Mouse (Mus musculus): ENCODE data around the gene Gm17387.

Gene Gm17387

GRCm38 (mm10) chr7:141038090-141039032, 9.4 kb downstream of the Gm17387 start:
- H3K27me3 ChIP-seq (ENCODE audit: insufficient read depth, low read length): no peaks in the 10 kb centered on the region
- H3K4me1 ChIP-seq (replicated peaks; ENCODE audit: low read depth, low read length): peaks cover 61% of the 10 kb centered on the region
- H3K9me3 ChIP-seq (ENCODE audit: low read length): 0 out of 2 replicates have a peak, but pooled peaks cover 3% of the 10 kb centered on the region
- H3K4me3 ChIP-seq (replicated peaks; ENCODE audit: low read length): peak overlapping the region; percentile 47
- TF ChIP-seq NANOG (IDR thresholded peaks at IDR 0.05; ENCODE audit: borderline replicate concordance, low read length): no peak
- TF ChIP-seq CTCF (conservative IDR thresholded peaks at IDR 0.05; ENCODE audit: low read length): no peak
- no peak for TF ChIP-seq POU5F1 (IDR thresholded peaks at IDR 0.05; ENCODE audit: borderline replicate concordance, low read length)
- no peaks in the 10 kb centered on the region for H3K36me3 ChIP-seq (ENCODE audit: insufficient read depth, low read length)

- TF ChIP-seq CTCF (conservative IDR thresholded peaks at IDR 0.05; ENCODE audit: low read length) (no peak), NANOG (IDR thresholded peaks at IDR 0.05; ENCODE audit: borderline replicate concordance, low read length) (no peak), POU5F1 (IDR thresholded peaks at IDR 0.05; ENCODE audit: borderline replicate concordance, low read length) (no peak)
- Histone ChIP-seq H3K9me3 (ENCODE audit: low read length) (0 out of 2 replicates have a peak, but pooled peaks cover 3% of the 10 kb centered on the region), H3K36me3 (ENCODE audit: insufficient read depth, low read length) (no peaks in the 10 kb centered on the region), H3K4me1 (replicated peaks; ENCODE audit: low read depth, low read length) (peaks cover 57% of the 10 kb centered on the region), H3K27me3 (ENCODE audit: insufficient read depth, low read length) (no peaks in the 10 kb centered on the region), H3K4me3 (replicated peaks; ENCODE audit: low read length) (no peak overlapping the region)
These were observed 10.6 kb downstream of the Gm17387 start for GRCm38 (mm10) chr7:141039386-141040107.

GRCm38 (mm10) chr7:141040867-141041606, 12.1 kb downstream of the Gm17387 start:
- 0 out of 2 replicates have a peak, but pooled peaks cover 3% of the 10 kb centered on the region for H3K9me3 ChIP-seq (ENCODE audit: low read length)
- TF ChIP-seq NANOG (IDR thresholded peaks at IDR 0.05; ENCODE audit: borderline replicate concordance, low read length): no peak
- no peak for TF ChIP-seq POU5F1 (IDR thresholded peaks at IDR 0.05; ENCODE audit: borderline replicate concordance, low read length)
- TF ChIP-seq CTCF (conservative IDR thresholded peaks at IDR 0.05; ENCODE audit: low read length): no peak
- H3K4me1 ChIP-seq (replicated peaks; ENCODE audit: low read depth, low read length): peaks cover 68% of the 10 kb centered on the region
- H3K27me3 ChIP-seq (ENCODE audit: insufficient read depth, low read length): no peaks in the 10 kb centered on the region
- H3K4me3 ChIP-seq (replicated peaks; ENCODE audit: low read length): no peak overlapping the region
- H3K36me3 ChIP-seq (ENCODE audit: insufficient read depth, low read length): no peaks in the 10 kb centered on the region

DNA sequence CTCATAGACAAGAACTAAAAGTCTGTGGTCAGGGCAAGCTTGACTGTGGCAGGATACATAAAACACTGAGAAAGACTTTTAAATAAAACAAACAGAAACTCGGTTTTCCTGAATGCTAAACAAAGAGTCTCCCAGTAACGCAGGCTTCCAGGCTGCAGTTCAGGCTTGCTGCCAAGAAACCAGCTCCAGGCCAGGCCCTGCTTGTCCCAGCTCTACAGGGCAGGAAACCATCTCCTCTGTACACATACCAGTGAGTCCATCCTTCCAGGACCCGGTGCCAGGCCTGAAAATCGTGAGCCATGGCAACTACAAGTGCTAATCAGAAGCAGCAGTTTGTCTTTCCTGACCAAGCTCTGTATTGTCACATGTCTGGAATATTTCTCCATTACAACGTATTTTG, 12.7 kb downstream of the Gm17387 start:
- H3K36me3 ChIP-seq (ENCODE audit: insufficient read depth, low read length): no peaks in the 10 kb centered on the region
- H3K9me3 ChIP-seq (ENCODE audit: low read length): 0 out of 2 replicates have a peak, but pooled peaks cover 3% of the 10 kb centered on the region
- no peak overlapping the region for H3K4me3 ChIP-seq (replicated peaks; ENCODE audit: low read length)
- no peaks in the 10 kb centered on the region for H3K27me3 ChIP-seq (ENCODE audit: insufficient read depth, low read length)
- H3K4me1 ChIP-seq (replicated peaks; ENCODE audit: low read depth, low read length): peaks cover 72% of the 10 kb centered on the region
- no peak for TF ChIP-seq NANOG (IDR thresholded peaks at IDR 0.05; ENCODE audit: borderline replicate concordance, low read length)
- no peak for TF ChIP-seq CTCF (conservative IDR thresholded peaks at IDR 0.05; ENCODE audit: low read length)

- Histone ChIP-seq H3K27me3 (ENCODE audit: insufficient read depth, low read length) (no peaks in the 10 kb centered on the region), H3K36me3 (ENCODE audit: insufficient read depth, low read length) (no peaks in the 10 kb centered on the region), H3K4me3 (replicated peaks; ENCODE audit: low read length) (no peak overlapping the region), H3K4me1 (replicated peaks; ENCODE audit: low read depth, low read length) (peaks cover 80% of the 10 kb centered on the region), H3K9me3 (ENCODE audit: low read length) (0 out of 2 replicates have a peak, but pooled peaks cover 3% of the 10 kb centered on the region)
- TF ChIP-seq POU5F1 (IDR thresholded peaks at IDR 0.05; ENCODE audit: borderline replicate concordance, low read length): no peak
- no peak for TF ChIP-seq CTCF (conservative IDR thresholded peaks at IDR 0.05; ENCODE audit: low read length)
- TF ChIP-seq NANOG (IDR thresholded peaks at IDR 0.05; ENCODE audit: borderline replicate concordance, low read length): no peak
These were observed 13.6 kb downstream of the Gm17387 start for GRCm38 (mm10) chr7:141042539-141042938.

GRCm38 (mm10) chr7:141046931-141047580, 18.1 kb downstream of the Gm17387 start:
- H3K27me3 ChIP-seq (ENCODE audit: insufficient read depth, low read length): no peaks in the 10 kb centered on the region
- H3K36me3 ChIP-seq (ENCODE audit: insufficient read depth, low read length): no peaks in the 10 kb centered on the region
- TF ChIP-seq POU5F1 (IDR thresholded peaks at IDR 0.05; ENCODE audit: borderline replicate concordance, low read length): no peak
- no peak for TF ChIP-seq NANOG (IDR thresholded peaks at IDR 0.05; ENCODE audit: borderline replicate concordance, low read length)
- TF ChIP-seq CTCF (conservative IDR thresholded peaks at IDR 0.05; ENCODE audit: low read length): no peak
- H3K4me1 ChIP-seq (replicated peaks; ENCODE audit: low read depth, low read length): peaks cover 79% of the 10 kb centered on the region
- H3K9me3 ChIP-seq (ENCODE audit: low read length): no peaks in the 10 kb centered on the region
- H3K4me3 ChIP-seq (replicated peaks; ENCODE audit: low read length): peak overlapping the region; percentile 61

GRCm38 (mm10) chr7:141047581-141048225, 18.8 kb downstream of the Gm17387 start:
- Histone ChIP-seq H3K36me3 (ENCODE audit: insufficient read depth, low read length) (no peaks in the 10 kb centered on the region), H3K9me3 (ENCODE audit: low read length) (no peaks in the 10 kb centered on the region), H3K27me3 (ENCODE audit: insufficient read depth, low read length) (no peaks in the 10 kb centered on the region), H3K4me1 (replicated peaks; ENCODE audit: low read depth, low read length) (peaks cover 79% of the 10 kb centered on the region), H3K4me3 (replicated peaks; ENCODE audit: low read length) (peak overlapping the region; percentile 75)
- TF ChIP-seq CTCF (conservative IDR thresholded peaks at IDR 0.05; ENCODE audit: low read length): no peak
- no peak for TF ChIP-seq NANOG (IDR thresholded peaks at IDR 0.05; ENCODE audit: borderline replicate concordance, low read length)
- TF ChIP-seq POU5F1 (IDR thresholded peaks at IDR 0.05; ENCODE audit: borderline replicate concordance, low read length): no peak

Data from E14TG2a.4 (cell line).